Mouse (Mus musculus) MEL (cell line): ENCODE results near the gene Erc1. TPM values are rescaled to one million over a fixed set of nuclear protein-coding genes. Genes with fewer than 3 reads are reported as not detected.

ENCODE experiments used
- DNase-seq: peaks from one replicate; pipeline ENCODE4 v3.0.0; 2011; ENCODE audit warnings: low read depth, low spot score
- H3K27ac ChIP-seq: 2 replicates; pipeline ENCODE4 v1.5.1; 2012; ENCODE audit warnings: low read depth, mild to moderate bottlenecking, control low read depth, low read length, moderate library complexity; ENCODE audit not compliant: control insufficient read depth
- H3K27me3 ChIP-seq, 2 experiments: fragments of 150-350 bp in 1 of 2; sonication (generic) in 1 of 2; 2 replicates each; pipeline ENCODE4 v1.6.1; 2012; ENCODE audit warnings: low read length in 2 of 2, mild to moderate bottlenecking in 2 of 2, improper control_type of control experiment in 1 of 2, moderate library complexity in 1 of 2; ENCODE audit not compliant: insufficient read depth in 2 of 2, control insufficient read depth in 1 of 2
- H3K36me3 ChIP-seq, 2 experiments: 2 replicates each; pipeline ENCODE4 v1.6.1; 2012 to 2014; ENCODE audit warnings: low read length in 2 of 2, improper control_type of control experiment in 1 of 2, inconsistent platforms in 1 of 2, mild to moderate bottlenecking in 1 of 2; ENCODE audit not compliant: insufficient read depth in 2 of 2, control insufficient read depth in 1 of 2
- H3K4me1 ChIP-seq, 2 experiments: fragments of 150-350 bp in 1 of 2; sonication (generic) in 1 of 2; 2 replicates each; pipeline ENCODE4 v1.6.1; 2012; ENCODE audit warnings: low read length in 2 of 2, improper control_type of control experiment in 1 of 2, mild to moderate bottlenecking in 1 of 2; ENCODE audit not compliant: insufficient read depth in 2 of 2, control insufficient read depth in 1 of 2
- H3K4me3 ChIP-seq, 2 experiments: fragments of 150-350 bp in 1 of 2; sonication (generic) in 1 of 2; 2 replicates each; pipeline ENCODE4 v1.5.1; 2012; ENCODE audit warnings: low read depth in 2 of 2, low read length in 2 of 2, mild to moderate bottlenecking in 2 of 2, moderate library complexity in 2 of 2, control low read depth in 1 of 2, improper control_type of control experiment in 1 of 2; ENCODE audit not compliant: control insufficient read depth in 1 of 2, insufficient read depth in 1 of 2
- H3K79me2 ChIP-seq: 2 replicates; pipeline ENCODE4 v1.6.1; 2012; ENCODE audit warnings: mild to moderate bottlenecking, low read length, moderate library complexity; ENCODE audit not compliant: control insufficient read depth, poor library complexity, insufficient read depth
- H3K9ac ChIP-seq: 2 replicates; pipeline ENCODE4 v1.6.1; 2012; ENCODE audit warnings: low read depth, mild to moderate bottlenecking, control low read depth, low read length, moderate library complexity; ENCODE audit not compliant: control insufficient read depth, poor library complexity, severe bottlenecking
- H3K9me3 ChIP-seq: fragments of 150-350 bp; sonication (generic); replicated peaks from 2 replicates; pipeline ENCODE4 v1.6.1; 2012; ENCODE audit warnings: mild to moderate bottlenecking, low read length, improper control_type of control experiment, moderate library complexity; ENCODE audit not compliant: insufficient read depth
- CHD2 ChIP-seq: IDR thresholded peaks from 2 replicates; pipeline ENCODE4 v1.6.1; 2011; ENCODE audit warnings: low read length, improper control_type of control experiment
- ELF1 ChIP-seq: IDR thresholded peaks from 2 replicates; pipeline ENCODE4 v1.6.1; 2014; ENCODE audit warnings: low read depth, mild to moderate bottlenecking, inconsistent platforms, low read length, improper control_type of control experiment, moderate library complexity
- JUND ChIP-seq: IDR thresholded peaks from 2 replicates; pipeline ENCODE4 v1.6.1; 2011; ENCODE audit warnings: low read depth, mild to moderate bottlenecking, improper control_type of control experiment, low read length
- MAFK ChIP-seq: IDR thresholded peaks from 2 replicates; pipeline ENCODE4 v1.6.1; 2011; ENCODE audit warnings: low read depth, mild to moderate bottlenecking, low read length, improper control_type of control experiment, borderline replicate concordance
- MAX ChIP-seq: IDR thresholded peaks from 2 replicates; pipeline ENCODE4 v1.6.1; 2011; ENCODE audit warnings: low read length, improper control_type of control experiment
- MEF2A ChIP-seq: IDR thresholded peaks from 2 replicates; pipeline ENCODE4 v1.6.1; 2014; ENCODE audit warnings: low read depth, mild to moderate bottlenecking, inconsistent platforms, low read length, improper control_type of control experiment; ENCODE audit not compliant: poor library complexity, insufficient replicate concordance, severe bottlenecking; ENCODE audit errors: extremely low read depth
- MXI1 ChIP-seq: IDR thresholded peaks from 2 replicates; pipeline ENCODE4 v1.6.1; 2011; ENCODE audit warnings: mild to moderate bottlenecking, low read depth, low read length, improper control_type of control experiment
- MYB ChIP-seq: IDR thresholded peaks from 2 replicates; pipeline ENCODE4 v1.6.1; 2011; ENCODE audit warnings: mild to moderate bottlenecking, low read depth, low read length, improper control_type of control experiment
- NELFE ChIP-seq: IDR thresholded peaks from 2 replicates; pipeline ENCODE4 v1.6.1; 2011; ENCODE audit warnings: low read depth, low read length, improper control_type of control experiment
- NRF1 ChIP-seq: IDR thresholded peaks from 2 replicates; pipeline ENCODE4 v1.6.1; 2014; ENCODE audit warnings: low read depth, mild to moderate bottlenecking, inconsistent platforms, low read length, improper control_type of control experiment, moderate library complexity; ENCODE audit not compliant: poor library complexity, insufficient read depth, severe bottlenecking
- POLR2A ChIP-seq, 2 experiments: IDR thresholded peaks; 2 replicates each; pipeline ENCODE4 v1.6.1; 2011 to 2012; ENCODE audit warnings: low read length in 2 of 2, mild to moderate bottlenecking in 2 of 2, control low read depth in 1 of 2, improper control_type of control experiment in 1 of 2, low read depth in 1 of 2, moderate library complexity in 1 of 2; ENCODE audit not compliant: control insufficient read depth in 1 of 2, insufficient read depth in 1 of 2, poor library complexity in 1 of 2
- POLR2AphosphoS2 ChIP-seq: IDR thresholded peaks from 2 replicates; pipeline ENCODE4 v1.6.1; 2011; ENCODE audit warnings: low read length, improper control_type of control experiment
- TAL1 ChIP-seq: IDR thresholded peaks from 2 replicates; pipeline ENCODE4 v1.6.1; 2012; ENCODE audit warnings: mild to moderate bottlenecking, inconsistent platforms, low read length, moderate library complexity, mixed read lengths
- TCF12 ChIP-seq: IDR thresholded peaks from 2 replicates; pipeline ENCODE4 v1.6.1; 2014; ENCODE audit warnings: low read depth, mild to moderate bottlenecking, inconsistent platforms, low read length, improper control_type of control experiment, moderate library complexity
- UBTF ChIP-seq: IDR thresholded peaks from 2 replicates; pipeline ENCODE4 v1.6.1; 2012; ENCODE audit warnings: low read depth, mild to moderate bottlenecking, inconsistent platforms, low read length, improper control_type of control experiment, moderate library complexity, borderline replicate concordance; ENCODE audit not compliant: insufficient read depth
- USF1 ChIP-seq: IDR thresholded peaks from 2 replicates; pipeline ENCODE4 v1.6.1; 2014; ENCODE audit warnings: low read depth, mild to moderate bottlenecking, inconsistent platforms, low read length, improper control_type of control experiment, moderate library complexity
- USF2 ChIP-seq, 2 experiments: IDR thresholded peaks; 2 replicates each; pipeline ENCODE4 v1.6.1; 2011 to 2012; ENCODE audit warnings: improper control_type of control experiment in 2 of 2, low read length in 2 of 2, borderline replicate concordance in 1 of 2, inconsistent platforms in 1 of 2, low read depth in 1 of 2, mild to moderate bottlenecking in 1 of 2; ENCODE audit not compliant: insufficient read depth in 1 of 2
- ZC3H11A ChIP-seq: IDR thresholded peaks from 2 replicates; pipeline ENCODE4 v1.6.1; 2012; ENCODE audit warnings: low read depth, mild to moderate bottlenecking, inconsistent platforms, low read length, improper control_type of control experiment
- ZKSCAN1 ChIP-seq: IDR thresholded peaks from 2 replicates; pipeline ENCODE4 v1.6.1; 2012; ENCODE audit warnings: low read depth, mild to moderate bottlenecking, inconsistent platforms, low read length, improper control_type of control experiment, moderate library complexity
- ZNF384 ChIP-seq: IDR thresholded peaks from 2 replicates; pipeline ENCODE4 v1.6.1; 2012; ENCODE audit warnings: low read depth, mild to moderate bottlenecking, inconsistent platforms, low read length, improper control_type of control experiment
- polyA plus RNA-seq, 2 experiments: library from polyadenylated mRNA; stranded (reverse) in 1 of 2; unstranded in 1 of 2; fragments of >175 nt in 1 of 2; fragments of >200 nt in 1 of 2; gene quantifications; 2 replicates each; pipeline versions ENCODE4 v1.2.1 to v1.2.4; 2012; ENCODE audit warnings: low replicate concordance in 2 of 2, low read depth in 1 of 2; ENCODE audit not compliant: insufficient read length in 2 of 2, insufficient read depth in 1 of 2, missing spikeins in 1 of 2
- total RNA-seq: library from RNA; depleted of rRNA; stranded (reverse); fragments of 300-350 nt; gene quantifications from 2 replicates; pipeline ENCODE4 v1.2.3, GENCODE M21; 2012

Gene Erc1
- total and polyA plus RNA-seq, 3 experiments, result 3.8 to 79.9 (median 9.4) TPM

DNA sequence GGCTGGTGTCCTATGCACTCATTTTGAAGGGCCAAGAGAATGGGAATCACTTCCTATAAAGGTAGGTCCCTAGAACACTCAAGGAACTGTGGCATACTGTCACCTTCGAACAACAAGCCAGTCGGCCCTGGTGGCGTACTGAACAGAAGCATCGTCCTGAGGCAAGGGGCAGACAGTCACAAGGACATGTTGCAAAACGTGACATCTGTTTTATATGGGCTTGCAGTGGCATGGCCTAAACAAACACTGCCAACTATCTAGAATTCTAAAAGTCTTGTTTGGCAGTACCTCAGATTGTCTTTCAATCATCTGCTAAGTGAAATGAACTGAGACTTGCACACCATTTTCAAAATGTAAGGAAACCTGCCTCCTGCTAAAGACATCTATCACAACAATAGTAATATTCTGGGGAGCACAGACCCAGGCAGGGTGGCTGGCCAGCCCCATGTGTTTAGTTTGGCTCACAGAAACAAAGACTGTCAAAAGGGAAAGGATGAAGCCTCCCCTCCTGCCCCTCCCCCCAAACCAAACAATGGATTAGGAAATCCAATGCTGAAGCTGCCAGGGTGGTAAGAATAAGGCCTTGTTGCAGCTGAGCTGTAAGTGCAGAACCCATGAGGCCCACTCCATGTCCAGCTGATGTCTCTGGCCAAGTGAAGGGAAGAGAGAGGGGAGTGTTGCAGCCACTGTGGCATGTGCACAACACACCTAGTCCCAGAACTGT lies 262.2 kb downstream of the Erc1 start:
- TF ChIP-seq TCF12 (no peak), MEF2A (no peak), NELFE (no peak), TAL1 (no peak), JUND (no peak), UBTF (no peak), ELF1 (no peak), ZNF384 (no peak), NRF1 (no peak), MAX (no peak), MAFK (no peak), USF2 (IDR thresholded peaks at IDR 0.05; ENCODE audit: borderline replicate concordance in 1 of 2, insufficient read depth in 1 of 2, low read depth in 1 of 2, low read length in 2 of 2) (no peak), USF1 (no peak), POLR2A (IDR thresholded peaks at IDR 0.05; ENCODE audit: control insufficient read depth in 1 of 2, insufficient read depth in 1 of 2, low read depth in 1 of 2, low read length in 2 of 2, poor library complexity in 1 of 2) (no peak), CHD2 (no peak), ZC3H11A (no peak), MXI1 (no peak), MYB (no peak), POLR2AphosphoS2 (no peak)
- TF ChIP-seq, all 39 proteins: peak for 0
- Histone ChIP-seq H3K4me3 (no peak overlapping the region), H3K36me3 (no peaks in the 10 kb centered on the region; a peak in 1 of 4 replicates), H3K9me3 (no peaks in the 10 kb centered on the region), H3K27ac (no peak overlapping the region), H3K9ac (no peak overlapping the region), H3K79me2 (no peaks in the 10 kb centered on the region), H3K4me1 (no peaks in the 10 kb centered on the region), H3K27me3 (no peaks in the 10 kb centered on the region)
- DNase-seq, result no peak

DNA sequence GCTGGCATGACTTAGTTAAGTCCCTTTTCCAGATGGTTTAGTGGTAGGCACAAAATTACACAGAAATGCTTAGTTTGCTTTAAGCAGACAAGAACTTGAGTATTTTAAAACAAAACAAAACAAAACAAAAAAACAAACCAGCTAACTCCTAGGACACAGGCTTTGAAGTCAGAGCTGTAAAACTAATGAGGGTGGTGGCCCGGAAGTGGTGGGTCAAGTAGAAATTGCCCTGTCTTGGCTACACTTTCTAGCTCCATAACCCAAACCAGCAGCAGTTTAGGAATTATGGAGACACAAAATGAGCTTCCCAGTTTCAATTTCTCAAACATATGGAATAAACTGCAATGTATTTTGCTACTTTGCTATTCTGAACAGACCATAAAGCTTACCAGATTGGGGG lies 263.9 kb downstream of the Erc1 start:
- no peak overlapping the region for H3K4me3 ChIP-seq
- H3K4me1 ChIP-seq, result no peaks in the 10 kb centered on the region
- no peak overlapping the region for H3K27ac ChIP-seq
- no peak for TF ChIP-seq ZKSCAN1
- TF ChIP-seq MXI1, result no peak
- TF ChIP-seq, all 39 proteins: peak for 0
- H3K36me3 ChIP-seq, result no peaks in the 10 kb centered on the region
- H3K9me3 ChIP-seq, result no peaks in the 10 kb centered on the region
- no peak overlapping the region for H3K9ac ChIP-seq
- no peaks in the 10 kb centered on the region for H3K27me3 ChIP-seq
- DNase-seq, result no peak
- no peaks in the 10 kb centered on the region for H3K79me2 ChIP-seq
